Mouse (Mus musculus) neural tube, embryonic 15.5 days (tissue): ENCODE results near the gene Ddx55. TPM values are rescaled to one million over a fixed set of nuclear protein-coding genes. Genes with fewer than 3 reads are reported as not detected.
A peak's percentile ranks its signal among the peaks of the same experiment; 100 is the strongest.
"Not testable (repeated sequence)": the region's sequence is repeated elsewhere in the genome, so short reads cannot be mapped to it uniquely, and the experiment has no call there.

ENCODE experiments used
- ATAC-seq: fragments of 200-750 bp; cut with Nextera tagmentation; 2 replicates; pipeline ENCODE4 v1.8.0; 2017; ENCODE audit warnings: mild to moderate bottlenecking, moderate TSS enrichment, moderate library complexity; ENCODE audit not compliant: low FRiP score
- H3K27ac ChIP-seq: fragments of 300-500 bp; sonication (generic); replicated peaks from 2 replicates; pipeline ENCODE4 v1.5.1; 2015; ENCODE audit warnings: mild to moderate bottlenecking, inconsistent platforms
- H3K27me3 ChIP-seq: fragments of 300-500 bp; sonication (generic); replicated peaks from 2 replicates; pipeline ENCODE4 v1.6.1; 2015; ENCODE audit warnings: inconsistent platforms
- H3K36me3 ChIP-seq: fragments of 300-500 bp; sonication (generic); 2 replicates; pipeline ENCODE4 v1.6.1; 2015; ENCODE audit warnings: inconsistent platforms
- H3K4me1 ChIP-seq: fragments of 300-500 bp; sonication (generic); 2 replicates; pipeline ENCODE4 v1.6.1; 2015; ENCODE audit warnings: inconsistent platforms
- H3K4me2 ChIP-seq: fragments of 300-500 bp; sonication (generic); 2 replicates; pipeline ENCODE4 v1.6.1; 2015; ENCODE audit warnings: inconsistent platforms, mild to moderate bottlenecking, moderate library complexity
- H3K4me3 ChIP-seq: fragments of 300-500 bp; sonication (generic); replicated peaks from 2 replicates; pipeline ENCODE4 v1.5.1; 2015; ENCODE audit warnings: mild to moderate bottlenecking, inconsistent platforms
- H3K9ac ChIP-seq: fragments of 300-500 bp; sonication (generic); replicated peaks from 2 replicates; pipeline ENCODE4 v1.6.1; 2015; ENCODE audit warnings: mild to moderate bottlenecking, inconsistent platforms
- H3K9me3 ChIP-seq: fragments of 300-500 bp; sonication (generic); replicated peaks from 2 replicates; pipeline ENCODE4 v1.6.1; 2016; ENCODE audit warnings: inconsistent platforms
- WGBS: fragments of 180-500 bp; shearing (Covaris S2); methylation state at CpG from one replicate; pipeline ENCODE4 v1.1.7; 2015; ENCODE audit warnings: mixed read lengths; 5-methylcytosine and 5-hydroxymethylcytosine counted together
- polyA plus RNA-seq: library from polyadenylated mRNA; unstranded; fragments of >200 nt; fragmentation: Nextera tagmentation; extraction: Ambion mirVana; gene quantifications from 2 replicates; pipeline ENCODE4 v1.2.1, GENCODE M21; 2015

Ddx55 gene
- polyA plus RNA-seq, 1 experiment from 2014 or later: 28.1 TPM

DNA sequence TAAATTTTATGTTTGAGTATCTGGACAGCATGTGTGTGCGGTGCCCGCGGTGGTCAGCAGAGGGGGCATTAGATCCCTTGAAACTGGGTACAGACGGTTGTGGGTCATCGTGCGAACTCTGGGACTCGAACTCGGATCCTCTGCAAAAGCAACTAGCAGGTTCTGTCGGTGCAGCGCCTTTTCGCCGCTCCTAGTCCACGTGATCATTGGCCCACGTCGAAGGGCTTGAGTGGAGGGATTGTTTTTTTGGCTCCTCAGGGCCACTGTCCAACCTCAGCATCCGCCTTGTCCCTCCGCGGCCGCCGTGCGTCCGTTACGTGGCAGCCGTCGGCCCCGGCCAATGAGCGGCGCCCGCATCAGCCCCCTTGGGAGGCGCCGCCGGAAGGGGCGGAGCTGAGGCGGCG, 12.3 kb upstream of the Ddx55 start, which contains the start of gene Tmed2:
Gene Tmed2, plus strand, starts transcription at position 313 of the 404 bp plus-strand sequence.
- Histone ChIP-seq H3K4me3 (peak within 1 kb of the TSS; percentile 93), H3K4me1 (peaks cover 28% of the 10 kb centered on the region), H3K9me3 (no peaks in the 10 kb centered on the region), H3K36me3 (peaks cover 22% of the 10 kb centered on the region), H3K27me3 (no peaks in the 10 kb centered on the region), H3K27ac (peak within 1 kb of the TSS; percentile 83), H3K9ac (peak within 1 kb of the TSS; percentile 72), H3K4me2 (peak within 1 kb of the TSS; percentile 83)
- ATAC-seq: peak; percentile 96
- under 1% methylated on average over 30 of the region's 35 CpGs for WGBS

DNA sequence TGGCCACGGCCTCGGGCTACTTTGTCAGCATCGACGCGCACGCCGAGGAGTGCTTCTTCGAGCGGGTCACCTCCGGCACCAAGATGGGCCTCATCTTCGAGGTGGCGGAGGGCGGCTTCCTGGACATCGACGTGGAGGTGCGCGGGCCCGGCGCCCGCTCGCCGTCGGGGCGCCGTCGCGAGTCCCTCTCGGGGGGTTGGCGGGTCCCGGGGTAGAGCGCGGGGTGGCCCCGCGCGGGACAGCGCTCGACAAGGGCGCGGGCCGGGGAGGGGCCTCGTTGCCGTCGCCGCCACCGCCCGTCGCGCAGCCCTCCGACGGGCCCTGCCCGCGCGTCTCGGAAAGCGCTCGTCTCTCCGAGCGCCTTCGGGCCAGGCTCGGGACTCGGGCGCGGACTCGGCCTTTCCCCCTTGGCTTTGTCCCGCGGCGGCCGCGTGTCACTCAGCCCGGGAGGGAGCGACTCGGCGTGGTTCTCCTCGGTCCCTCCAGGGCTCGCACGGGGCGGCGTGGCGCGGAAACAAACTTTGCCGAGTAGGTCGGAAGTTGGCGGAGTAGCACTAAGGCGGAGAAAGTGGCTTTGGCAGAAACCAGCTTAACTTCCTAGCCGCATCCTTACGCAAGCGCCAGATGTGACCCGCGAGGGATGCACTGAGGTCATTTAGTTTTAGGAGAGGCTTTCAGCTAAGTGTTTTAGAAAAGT, 11.6 kb upstream of the Ddx55 start:
- Histone ChIP-seq H3K9me3 (no peaks in the 10 kb centered on the region), H3K4me1 (peaks cover 28% of the 10 kb centered on the region), H3K4me3 (peak overlapping the region; percentile 93), H3K36me3 (peaks cover 29% of the 10 kb centered on the region), H3K9ac (peak overlapping the region; percentile 72), H3K27ac (peak overlapping the region; percentile 83), H3K27me3 (no peaks in the 10 kb centered on the region), H3K4me2 (peak overlapping the region; percentile 83)
- peak; percentile 67 for ATAC-seq
- WGBS: under 1% methylated on average over 73 of the region's 89 CpGs

DNA sequence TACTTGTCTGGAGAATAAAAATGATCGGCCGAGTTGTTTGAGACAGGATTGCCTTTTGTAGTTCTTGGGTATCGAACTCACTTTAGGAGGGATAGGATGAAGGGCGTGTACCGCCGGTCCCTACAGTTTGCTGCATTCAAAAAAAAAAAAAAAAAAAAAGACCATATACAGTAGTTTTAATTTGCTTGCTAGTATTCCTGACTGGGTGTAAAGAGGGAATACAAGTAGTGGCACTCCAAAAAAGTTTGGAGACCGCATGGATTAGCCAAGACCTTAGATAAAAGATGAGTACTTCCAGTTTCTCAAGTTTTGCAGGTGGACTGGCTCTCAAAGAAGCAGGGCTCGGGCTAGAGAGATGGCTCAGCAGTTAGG, 11.1 kb upstream of the Ddx55 start:
- peak overlapping the region; percentile 93 for H3K4me3 ChIP-seq
- WGBS: 11% methylated on average over 8 of the region's 8 CpGs
- no peaks in the 10 kb centered on the region for H3K27me3 ChIP-seq
- peak overlapping the region; percentile 83 for H3K27ac ChIP-seq
- H3K9me3 ChIP-seq: no peaks in the 10 kb centered on the region
- H3K9ac ChIP-seq: peak overlapping the region; percentile 72
- no peak for ATAC-seq
- peaks cover 34% of the 10 kb centered on the region for H3K36me3 ChIP-seq
- peaks cover 28% of the 10 kb centered on the region for H3K4me1 ChIP-seq
- H3K4me2 ChIP-seq: peak overlapping the region; percentile 83

GRCm38 (mm10) chr5:124550737-124551136, 1.9 kb upstream of the Ddx55 start:
- H3K9ac ChIP-seq, H3K4me3 ChIP-seq, H3K27me3 ChIP-seq, H3K4me2 ChIP-seq, ATAC-seq, H3K9me3 ChIP-seq, H3K27ac ChIP-seq: not testable (repeated sequence)
- Histone ChIP-seq H3K4me1 (peaks cover 20% of the 10 kb centered on the region), H3K36me3 (peaks cover 47% of the 10 kb centered on the region)
- 88% methylated on average over 4 of the region's 4 CpGs for WGBS

DNA sequence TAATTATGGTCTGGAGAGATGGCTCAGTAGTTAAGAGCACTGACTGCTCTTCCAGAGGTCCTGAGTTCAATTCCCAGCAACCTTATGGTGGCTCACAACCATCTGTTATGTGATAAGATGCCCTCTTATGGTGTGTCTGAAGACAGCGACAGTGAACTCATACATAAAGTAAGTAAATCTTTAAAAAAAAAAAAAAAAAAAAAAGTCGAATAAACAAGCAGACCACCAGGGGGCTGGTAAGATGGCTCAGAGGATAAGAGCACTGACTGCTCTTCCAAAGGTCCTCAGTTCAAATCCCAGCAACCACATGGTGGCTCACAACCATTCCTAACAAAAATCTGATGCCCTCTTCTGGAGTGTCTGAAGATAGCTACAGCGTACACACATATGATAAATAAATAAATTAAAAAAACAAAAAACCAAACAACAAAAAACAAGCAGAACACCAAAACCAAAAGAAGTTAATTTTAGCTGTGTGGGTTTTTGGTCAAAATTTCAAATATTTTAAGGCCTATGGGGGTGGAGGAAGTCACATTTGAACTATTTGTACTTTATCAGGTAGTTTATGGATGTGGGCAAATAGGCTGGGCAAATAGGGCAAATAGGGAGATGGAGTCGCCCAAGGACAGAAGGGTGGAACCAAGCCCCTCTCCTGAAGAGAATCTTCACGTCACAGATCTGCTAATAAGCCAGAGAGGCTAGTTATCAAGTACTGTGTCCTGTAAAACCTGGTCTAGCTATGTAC, 1.1 kb upstream of the Ddx55 start:
- not testable (repeated sequence) for ATAC-seq, H3K9me3 ChIP-seq, H3K27me3 ChIP-seq, H3K9ac ChIP-seq
- Histone ChIP-seq H3K4me3 (peak overlapping the region; percentile 100), H3K27ac (peak overlapping the region; percentile 91; the same call in 1 of the 2 replicates), H3K4me2 (peak overlapping the region; percentile 74), H3K4me1 (peaks cover 20% of the 10 kb centered on the region), H3K36me3 (peaks cover 46% of the 10 kb centered on the region)
- WGBS: 38% methylated on average over 5 of the region's 5 CpGs

DNA sequence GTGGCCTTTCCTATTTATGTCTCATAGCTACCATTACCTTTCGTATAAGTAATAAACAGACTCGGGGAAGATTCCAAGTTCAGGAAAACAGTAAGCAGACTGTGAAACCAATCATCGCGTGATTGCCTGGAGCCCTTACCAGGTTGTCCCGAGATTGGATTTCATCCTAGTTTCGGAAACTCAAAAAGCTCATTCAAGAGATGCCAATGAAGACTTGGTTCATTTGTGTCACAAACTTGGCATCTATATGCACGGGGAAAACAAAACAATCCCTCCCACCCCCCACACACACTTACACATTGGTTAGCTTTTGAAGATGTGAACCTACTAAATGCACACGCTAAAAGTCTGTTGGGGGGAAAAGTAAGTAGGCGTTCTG, 581 bp upstream of the Ddx55 start:
- WGBS: 12% methylated on average over 9 of the region's 9 CpGs
- H3K4me3 ChIP-seq: peak overlapping the region; percentile 100
- ATAC-seq: 0 out of 2 replicates have a peak, but pooled peaks have one; percentile 4

GRCm38 (mm10) chr5:124553607-124554006, 943 bp downstream of the Ddx55 start:
- Histone ChIP-seq H3K4me1 (peaks cover 20% of the 10 kb centered on the region), H3K4me3 (peak overlapping the region; percentile 100), H3K27ac (no peak overlapping the region), H3K27me3 (no peaks in the 10 kb centered on the region), H3K9ac (no peak overlapping the region), H3K36me3 (peaks cover 46% of the 10 kb centered on the region), H3K4me2 (peak overlapping the region; percentile 74), H3K9me3 (no peaks in the 10 kb centered on the region)
- no peak for ATAC-seq
- WGBS: 80% methylated on average over 6 of the region's 6 CpGs

More for the DNA sequence above, 581 bp upstream of the Ddx55 start:
- H3K9me3 ChIP-seq: no peaks in the 10 kb centered on the region
- H3K4me1 ChIP-seq: peaks cover 20% of the 10 kb centered on the region
- no peaks in the 10 kb centered on the region for H3K27me3 ChIP-seq
- peak overlapping the region; percentile 95 for H3K9ac ChIP-seq
- H3K4me2 ChIP-seq: peak overlapping the region; percentile 74
- H3K27ac ChIP-seq: peak overlapping the region; percentile 91
- peaks cover 47% of the 10 kb centered on the region for H3K36me3 ChIP-seq

DNA sequence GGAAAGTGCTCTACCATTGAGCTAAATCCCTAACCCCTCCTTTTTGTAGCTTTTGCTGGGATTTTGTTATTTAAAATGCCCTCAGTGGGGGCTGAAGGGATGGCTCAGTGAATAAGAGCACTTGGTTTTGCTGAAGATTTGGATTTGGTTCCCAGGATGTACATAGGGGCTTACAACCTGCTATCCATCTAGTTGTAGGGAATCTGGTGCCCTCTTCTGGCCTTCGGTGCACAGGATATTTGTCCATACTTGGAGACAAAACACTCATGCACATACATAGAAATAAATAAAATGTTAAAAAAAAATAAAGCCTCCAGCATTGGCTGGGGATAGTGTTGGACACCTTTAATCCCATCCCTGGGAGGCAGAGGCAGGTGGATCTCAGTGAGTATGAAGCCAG, 2.5 kb downstream of the Ddx55 start:
- H3K4me2 ChIP-seq: no peak overlapping the region
- H3K4me1 ChIP-seq: peaks cover 20% of the 10 kb centered on the region
- H3K9ac ChIP-seq: no peak overlapping the region
- no peak for ATAC-seq
- H3K27me3 ChIP-seq: no peaks in the 10 kb centered on the region
- no peak overlapping the region for H3K4me3 ChIP-seq
- no peaks in the 10 kb centered on the region for H3K9me3 ChIP-seq
- H3K27ac ChIP-seq: no peak overlapping the region
- WGBS: 81% methylated on average over 1 of the region's 1 CpGs
- peaks cover 58% of the 10 kb centered on the region for H3K36me3 ChIP-seq

GRCm38 (mm10) chr5:124571068-124571467, 18.4 kb downstream of the Ddx55 start:
- Histone ChIP-seq H3K4me3 (no peak overlapping the region), H3K9me3 (no peaks in the 10 kb centered on the region), H3K27ac (no peak overlapping the region), H3K36me3 (peaks cover 99% of the 10 kb centered on the region), H3K4me2 (no peak overlapping the region), H3K27me3 (no peaks in the 10 kb centered on the region), H3K9ac (no peak overlapping the region), H3K4me1 (no peaks in the 10 kb centered on the region)
- 90% methylated on average over 12 of the region's 12 CpGs for WGBS
- no peak for ATAC-seq

DNA sequence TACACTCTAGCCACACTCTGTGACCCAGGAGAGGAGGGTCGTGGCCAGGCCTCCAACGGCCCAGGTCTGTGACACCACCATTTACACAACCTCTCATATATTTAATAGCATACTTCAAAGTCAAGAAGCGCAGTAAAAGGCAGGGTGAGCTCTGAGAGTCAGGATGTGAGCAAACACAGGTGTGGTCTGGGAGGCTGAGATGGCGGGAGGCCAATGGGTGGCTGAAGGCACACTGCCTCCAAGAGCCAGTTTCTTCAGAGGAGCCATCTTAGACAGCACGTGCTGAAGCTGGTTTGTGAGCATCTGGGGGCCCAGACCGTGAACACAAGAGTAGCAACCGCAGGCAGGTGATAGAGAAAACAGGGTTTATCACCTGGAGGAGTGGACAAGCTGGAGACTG, 22.8 kb downstream of the Ddx55 start:
- WGBS: 94% methylated on average over 7 of the region's 7 CpGs
- H3K36me3 ChIP-seq: peaks cover 69% of the 10 kb centered on the region
- H3K27ac ChIP-seq: no peak overlapping the region
- no peaks in the 10 kb centered on the region for H3K9me3 ChIP-seq
- H3K4me3 ChIP-seq: no peak overlapping the region
- peaks cover 24% of the 10 kb centered on the region for H3K4me1 ChIP-seq
- H3K4me2 ChIP-seq: no peak overlapping the region
- H3K27me3 ChIP-seq: no peaks in the 10 kb centered on the region
- no peak for ATAC-seq
- no peak overlapping the region for H3K9ac ChIP-seq

- Histone ChIP-seq H3K36me3 (peaks cover 50% of the 10 kb centered on the region), H3K9ac (peak within 1 kb of the TSS; percentile 79), H3K4me1 (peaks cover 37% of the 10 kb centered on the region), H3K27ac (peak within 1 kb of the TSS; percentile 74), H3K27me3 (no peaks in the 10 kb centered on the region), H3K9me3 (no peaks in the 10 kb centered on the region), H3K4me3 (peak within 1 kb of the TSS; percentile 66), H3K4me2 (peak within 1 kb of the TSS; percentile 94)
- WGBS: 1% methylated on average over 51 of the region's 51 CpGs
- ATAC-seq: peak; percentile 89
Observed at GRCm38 (mm10) chr5:124578633-124579317, 26.1 kb downstream of the Ddx55 start, which contains the start of the genes Eif2b1 and Gtf2h3. Eif2b1 (minus strand) TSS chr5:124579131. Gtf2h3 (plus strand) TSS chr5:124579140.
